Mouse (Mus musculus): ENCODE data around the gene Bcas3.

GRCm38 (mm10) chr11:85565068-85565467 lies 212.1 kb downstream of the Bcas3 start:
- TF ChIP-seq POLR2A (IDR thresholded peaks at IDR 0.05; ENCODE audit: insufficient read depth, low read length) = no peak
- no peak for TF ChIP-seq CTCF (IDR thresholded peaks at IDR 0.05; ENCODE audit: low read depth, low read length)
- no peak for TF ChIP-seq EP300 (IDR thresholded peaks at IDR 0.05; ENCODE audit: insufficient read depth, low read depth, low read length)
